Mouse (Mus musculus) kidney, adult 11 months (tissue): ENCODE results near the gene Tas2r106.

Experiments
- DNase-seq: peaks from one replicate; pipeline ENCODE4 v3.0.0; 2022

Gene Tas2r106

GRCm38 (mm10) chr6:131678786-131679185 is at the start of gene Tas2r106:
Gene Tas2r106, minus strand, starts transcription at chr6:131678886.
- no peak for DNase-seq

DNA sequence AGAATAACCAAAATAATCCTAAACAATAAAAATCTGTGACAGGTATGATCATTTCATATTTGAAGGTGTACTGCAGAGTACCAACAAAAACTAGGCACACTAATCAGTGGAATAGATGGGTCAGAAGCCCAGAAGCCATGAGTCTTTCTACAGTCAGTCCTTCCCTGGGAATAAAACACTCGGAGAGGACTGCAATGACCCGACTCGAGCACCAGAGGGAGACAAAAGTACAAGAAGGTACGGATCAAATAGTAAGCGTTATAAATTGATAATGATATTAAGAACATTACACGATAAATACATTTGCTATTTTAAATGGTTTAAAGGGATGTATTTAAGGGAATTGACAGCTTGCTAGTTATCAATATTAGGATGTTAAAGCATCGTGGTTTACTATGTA is 34.1 kb upstream of the Tas2r106 start:
- no peak for DNase-seq

DNA sequence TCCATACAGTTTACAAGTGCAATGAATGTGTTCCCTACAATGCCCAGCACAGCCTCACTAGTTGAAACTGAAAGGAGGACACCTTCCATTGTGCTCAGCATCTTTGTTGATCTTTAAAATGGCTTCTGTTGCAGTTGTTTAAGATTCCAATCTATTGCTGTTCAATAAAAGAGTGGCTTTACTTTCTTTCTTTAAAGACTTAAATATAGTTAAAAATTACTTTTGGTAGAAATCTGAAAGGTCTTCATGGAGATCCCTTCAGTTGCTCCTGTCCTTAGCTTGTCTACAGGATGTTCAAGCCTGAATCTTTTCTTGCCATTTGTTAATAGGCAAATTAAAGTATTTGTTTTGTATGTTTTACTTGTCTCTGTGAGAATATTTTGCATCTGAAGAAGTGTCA is 11.3 kb upstream of the Tas2r106 start, which contains the start of gene Tas2r114:
TSS of gene Tas2r114 (minus strand) at position 101 of the 400 bp plus-strand sequence.
- no peak for DNase-seq

DNA sequence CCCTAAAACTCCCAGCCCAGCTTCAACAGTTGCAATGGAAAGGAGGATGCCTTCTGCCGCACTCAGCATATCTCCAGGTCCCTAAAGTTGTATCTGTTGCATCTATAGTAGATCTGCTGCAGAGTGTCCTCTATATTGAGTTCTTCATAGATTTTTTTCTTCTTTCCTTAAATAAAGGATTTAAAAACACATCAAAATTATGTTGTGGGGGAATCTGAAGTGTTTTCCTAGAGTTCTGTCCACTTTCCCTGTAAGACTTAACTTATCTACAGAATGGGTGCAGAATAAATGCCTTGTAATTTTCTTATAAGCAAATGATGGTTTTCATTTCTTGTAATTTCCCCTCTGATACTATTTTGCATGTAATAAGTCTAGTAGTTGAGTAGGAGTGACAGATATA is 8.7 kb upstream of the Tas2r106 start, which contains the start of gene Tas2r105:
TSS of gene Tas2r105 (minus strand) at position 101 of the 400 bp plus-strand sequence.
- DNase-seq: no peak

- DNase-seq: no peak
Observed at GRCm38 (mm10) chr6:131685644-131686043, 7.0 kb upstream of the Tas2r106 start, which contains the start of gene Tas2r104. Gene Tas2r104, minus strand, starts transcription at chr6:131685744.

DNA sequence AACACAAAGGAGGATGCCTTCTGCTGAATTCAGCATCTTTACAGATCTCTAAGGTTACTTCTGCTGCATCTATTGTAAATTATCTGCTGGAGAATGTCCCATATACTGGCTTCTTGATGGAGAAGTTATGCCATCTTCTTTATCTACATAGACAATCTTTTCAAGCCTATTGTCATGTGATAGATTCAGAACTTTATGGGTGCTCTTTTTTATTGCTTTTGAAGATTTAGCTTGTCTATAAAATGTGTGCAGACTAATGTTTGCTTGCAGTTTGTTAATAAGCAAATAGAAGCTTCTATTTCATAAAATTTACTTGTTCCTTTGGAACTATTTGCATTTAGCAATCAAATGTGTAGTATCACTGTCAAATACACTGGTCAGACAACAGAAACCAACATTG is 18.6 kb downstream of the Tas2r106 start, which contains the start of gene Tas2r107:
TSS of gene Tas2r107 (minus strand) at position 101 of the 400 bp plus-strand sequence.
- DNase-seq: no peak

DNA sequence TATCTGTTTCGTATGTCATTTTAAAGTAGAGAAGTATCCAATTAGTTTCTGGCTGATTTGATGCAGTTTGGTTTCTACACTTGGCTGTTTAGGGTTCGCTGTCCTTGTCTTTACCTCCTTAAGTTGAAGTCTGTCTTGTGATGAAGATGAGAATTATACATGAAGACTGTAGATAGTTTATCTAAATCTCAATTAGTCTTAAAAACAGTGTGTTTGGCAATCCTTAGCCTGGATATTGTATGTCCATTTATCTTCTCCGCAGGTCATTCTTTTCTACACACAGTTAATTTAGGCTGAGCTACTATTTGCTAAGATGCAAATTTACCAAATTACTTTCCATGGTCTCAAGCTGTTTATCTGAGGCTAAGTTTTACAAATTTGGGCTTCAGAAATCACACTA is 47.9 kb downstream of the Tas2r106 start, which contains the start of gene Tas2r130:
TSS of gene Tas2r130 (minus strand) at position 101 of the 400 bp plus-strand sequence.
- DNase-seq: no peak
